Mouse (Mus musculus) liver, adult 2 months (tissue): ENCODE results near the gene Trem1.

Experiments
- CTCF ChIP-seq: fragments of 200-500 bp; IDR thresholded peaks from 2 replicates; pipeline ENCODE4 v1.5.1; 2011; ENCODE audit warnings: low read depth, low read length, control low read depth
- POLR2A ChIP-seq: fragments of 200-500 bp; IDR thresholded peaks from 2 replicates; pipeline ENCODE4 v1.6.1; 2011; ENCODE audit warnings: low read length, control low read depth; ENCODE audit not compliant: insufficient read depth; ENCODE audit errors: extremely low read depth

DNA sequence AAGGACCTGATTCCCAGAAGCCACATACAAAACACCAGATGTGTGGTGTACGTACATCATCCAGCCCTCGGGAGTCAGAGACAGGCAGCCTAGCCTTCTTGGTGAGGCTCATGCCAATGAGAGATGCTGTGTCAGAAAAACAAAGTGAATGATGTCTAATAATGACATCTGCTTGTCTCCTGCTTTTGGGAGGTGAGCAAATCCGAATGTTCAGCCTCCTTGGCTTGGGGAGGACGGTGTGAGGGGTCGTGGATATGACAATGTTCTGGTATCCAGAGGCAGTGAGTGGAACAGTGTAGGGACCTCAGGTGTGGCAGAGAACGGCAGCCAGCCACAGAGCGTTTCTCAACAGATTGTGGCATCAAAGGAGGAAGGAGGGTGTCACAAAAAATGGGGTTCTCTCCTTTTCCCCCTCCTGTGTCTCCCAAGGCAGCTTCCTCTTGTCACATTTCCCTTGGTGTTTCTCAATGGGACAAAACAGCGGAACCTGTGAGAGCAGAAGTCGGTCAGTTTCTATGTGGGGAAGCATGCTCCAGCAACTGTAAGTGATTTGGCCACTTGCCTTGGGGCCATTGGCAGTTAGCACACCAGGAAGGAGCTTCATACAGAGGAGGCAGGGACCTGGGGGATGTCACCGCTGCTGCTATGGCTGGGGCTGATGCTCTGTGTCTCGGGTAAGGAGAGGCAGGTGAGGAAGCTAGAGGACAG is 14.8 kb downstream of the Trem1 start, which contains the start of gene Trem3:
- TF ChIP-seq CTCF, result no peak
- no peak for TF ChIP-seq POLR2A
